ENCODE assay signal across 12 mouse cellular contexts in the genomic region with DNA sequence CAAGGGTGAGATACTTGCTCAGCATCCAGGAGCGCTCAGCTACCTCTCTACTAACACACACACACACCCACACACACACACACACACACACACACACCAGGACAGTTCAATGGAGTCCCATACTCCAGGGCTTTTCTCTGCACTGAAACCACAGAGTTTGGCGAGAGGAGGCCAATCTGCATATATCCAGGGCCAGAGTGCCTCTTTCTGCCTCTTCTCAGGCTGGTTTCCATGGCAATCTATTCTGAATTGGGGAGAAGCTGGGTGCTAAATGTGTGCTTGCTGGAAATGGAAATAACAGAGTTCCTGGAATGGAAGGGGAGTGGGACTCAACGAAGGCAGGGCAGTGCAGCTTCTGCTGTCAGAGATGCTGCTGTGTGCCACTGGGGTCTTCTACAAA. TPM values are rescaled to one million over a fixed set of nuclear protein-coding genes. Genes with fewer than 3 reads are reported as not detected.
DNase-seq lines count a peak whose midpoint lies in the region; ATAC-seq and TF ChIP-seq lines count a peak whose summit lies in the region.
"Had no signal": no experiment of that assay in that cellular context is flagged by ENCODE, and none has a peak within 500 bp of the region (broad histone marks: within the 10 kb centered on the region; RNA-seq: fewer than 3 reads in every experiment).

No protein-coding gene starts in this region.

- peaks cover 10% of the 10 kb centered on the region for H3K4me1 ChIP-seq in cortical plate, adult 2 months (ENCODE audit: control insufficient read depth, insufficient read depth, low read length)
- H3K4me1 ChIP-seq in liver, embryonic 12.5 days = peaks cover 6% of the 10 kb centered on the region

- H3K9me3 ChIP-seq in liver, embryonic 12.5 days (replicated peaks) = no peaks in the 10 kb centered on the region
- H3K9me3 ChIP-seq: heart, embryonic 12.5 days; intestine, embryonic 15.5 days had no signal

- ATAC-seq in liver, embryonic 12.5 days = no peak
- ATAC-seq: intestine, embryonic 15.5 days had no signal

- peak overlapping the region; percentile 66 for H3K27ac ChIP-seq in cortical plate, adult 2 months (ENCODE audit: insufficient read depth, low read length)
- H3K27ac ChIP-seq in liver, embryonic 12.5 days = no peak overlapping the region
- H3K27ac ChIP-seq: intestine, embryonic 15.5 days; stomach, postnatal 0 days had no signal

- 53% methylated on average over 3 of the region's 3 CpGs for WGBS in liver, embryonic 12.5 days (ENCODE audit: insufficient replicate concordance)

- no peak overlapping the region for H3K4me3 ChIP-seq in cortical plate, adult 2 months (ENCODE audit: insufficient read depth, low read length)
- no peak overlapping the region for H3K4me3 ChIP-seq in myocyte
- H3K4me3 ChIP-seq in liver, embryonic 12.5 days = no peak overlapping the region
- H3K4me3 ChIP-seq: heart, embryonic 12.5 days; intestine, embryonic 15.5 days had no signal

- H3ac ChIP-seq in myocyte (ENCODE audit: control insufficient read depth, insufficient read length) = no peak overlapping the region

- no peak for TF ChIP-seq POLR2A in brain, embryonic 14.5 days (IDR thresholded peaks at IDR 0.05; ENCODE audit: borderline replicate concordance, extremely low read depth, insufficient read depth, insufficient read length, poor library complexity, severe bottlenecking)
- peak; percentile 78; the same call in 1 of the 2 replicates for TF ChIP-seq POLR2A in cortical plate, adult 2 months (IDR thresholded peaks at IDR 0.05; ENCODE audit: extremely low read depth, insufficient read depth, low read length)
- TF ChIP-seq POLR2A in myocyte (IDR thresholded peaks at IDR 0.05; ENCODE audit: insufficient read length, low read depth) = no peak

- peak; percentile 84 for DNase-seq in brain, embryonic 14.5 days (ENCODE audit: low read depth)
- DNase-seq in layer of hippocampus, adult 8-10 months (ENCODE audit: low spot score in 2 of 2) = peak; percentile 46 to 54
- DNase-seq in thymus, postnatal 14 days = no peak
- no peak for DNase-seq in gastrocnemius, postnatal 10 days
- DNase-seq: embryo, embryonic 11 days; lung, adult 18-20 months had no signal

- no peak for TF ChIP-seq CTCF in brain, embryonic 14.5 days (IDR thresholded peaks at IDR 0.05; ENCODE audit: borderline replicate concordance, extremely low read depth, insufficient read depth, insufficient read length)
- no peak for TF ChIP-seq CTCF in cortical plate, adult 2 months (IDR thresholded peaks at IDR 0.05; ENCODE audit: extremely low read depth, insufficient read depth, low read length)

- peak overlapping the region; percentile 27 for H3K4me2 ChIP-seq in myocyte (ENCODE audit: low read depth)
- no peak overlapping the region for H3K4me2 ChIP-seq in liver, embryonic 12.5 days
- H3K4me2 ChIP-seq: heart, embryonic 12.5 days; intestine, embryonic 15.5 days had no signal

- no peak overlapping the region for H3K9ac ChIP-seq in liver, embryonic 12.5 days
- H3K9ac ChIP-seq: heart, embryonic 12.5 days; intestine, embryonic 15.5 days had no signal

- H3K36me3 ChIP-seq in myocyte (ENCODE audit: control insufficient read depth, insufficient read depth) = no peaks in the 10 kb centered on the region
- H3K36me3 ChIP-seq in liver, embryonic 12.5 days = no peaks in the 10 kb centered on the region
- H3K36me3 ChIP-seq: heart, embryonic 12.5 days; intestine, embryonic 15.5 days had no signal

- no peaks in the 10 kb centered on the region for H3K27me3 ChIP-seq in myocyte (ENCODE audit: control insufficient read depth, insufficient read depth, insufficient read length)
- H3K27me3 ChIP-seq in liver, embryonic 12.5 days (replicated peaks) = peaks cover 68% of the 10 kb centered on the region

- no peaks in the 10 kb centered on the region for H3K79me2 ChIP-seq in myocyte (ENCODE audit: control insufficient read depth, insufficient read depth)

TF ChIP-seq in myocyte, 11 proteins besides CTCF, POLR2A, EP300 and RAD21:
- TF ChIP-seq TCF3 (IDR thresholded peaks at IDR 0.05; ENCODE audit: insufficient read length, low read depth) = no peak
TF ChIP-seq in myocyte: peak in this region for 0.

RNA-seq across cellular contexts. Expression of gene Cacna1s, which starts 3.2 kb away (rescaled TPM):
- 0.40 and 0.74 TPM in 2 replicates for polyA plus RNA-seq in brain, embryonic 14.5 days (2012; rRNA removed)
- polyA plus RNA-seq in cortical plate, adult 2 months (2012; rRNA removed) = 0.89 and 0.98 TPM in 2 replicates
- total RNA-seq in layer of hippocampus, adult 8-10 months (2022) = 1 to 10 TPM in 2 of 4 experiments, under 1 TPM in 2; 0.37 to 1.9 (median 0.79) TPM
- 177 TPM for polyA plus RNA-seq in myocyte (2012; fragmentation: generic; extraction: Trizol)
- 0.08 and 0.20 TPM in 2 replicates for polyA plus RNA-seq in liver, embryonic 12.5 days (2016; fragmentation: Nextera tagmentation; extraction: Ambion mirVana)
- 100 to 1,000 TPM; 558 to 576 TPM for total RNA-seq in gastrocnemius, postnatal 10 days (2021)
- polyA plus RNA-seq: stomach, postnatal 0 days had no signal

RNA-seq across cellular contexts. Expression of gene Ascl5, which starts 5.2 kb away (rescaled TPM):
- 0.15 and 0.30 TPM in 2 replicates for polyA plus RNA-seq in brain, embryonic 14.5 days (2012; rRNA removed)
- polyA plus RNA-seq in cortical plate, adult 2 months (2012; rRNA removed) = 2.0 TPM in 2 replicates
- total RNA-seq in layer of hippocampus, adult 8-10 months (2022) = not detected
- 0.36 TPM for polyA plus RNA-seq in myocyte (2012; fragmentation: generic; extraction: Trizol)
- polyA plus RNA-seq in liver, embryonic 12.5 days (2016; fragmentation: Nextera tagmentation; extraction: Ambion mirVana) = not detected in 2 replicates
- not detected for total RNA-seq in gastrocnemius, postnatal 10 days (2021)
- polyA plus RNA-seq: heart, embryonic 12.5 days; intestine, embryonic 15.5 days had no signal

RNA-seq across cellular contexts. Expression of gene Tmem9, which starts 47.8 kb away (rescaled TPM):
- polyA plus RNA-seq in brain, embryonic 14.5 days (2012; rRNA removed) = 132 and 152 TPM in 2 replicates
- polyA plus RNA-seq in cortical plate, adult 2 months (2012; rRNA removed) = 101 TPM in 2 replicates
- total RNA-seq in layer of hippocampus, adult 8-10 months (2022) = 10 to 100 TPM; 71.4 to 79.2 (median 73.5) TPM
- polyA plus RNA-seq in myocyte (2012; fragmentation: generic; extraction: Trizol) = 127 TPM
- 95.0 and 103 TPM in 2 replicates for polyA plus RNA-seq in liver, embryonic 12.5 days (2016; fragmentation: Nextera tagmentation; extraction: Ambion mirVana)
- 10 to 100 TPM; 27.2 to 29.0 TPM for total RNA-seq in gastrocnemius, postnatal 10 days (2021)

RNA-seq across cellular contexts. Expression of gene Igfn1, which starts 49.6 kb away (rescaled TPM):
- 0.04 and 0.11 TPM in 2 replicates for polyA plus RNA-seq in brain, embryonic 14.5 days (2012; rRNA removed)
- polyA plus RNA-seq in cortical plate, adult 2 months (2012; rRNA removed) = 28.8 and 34.2 TPM in 2 replicates
- total RNA-seq in layer of hippocampus, adult 8-10 months (2022) = under 1 TPM; 0.35 to 0.61 (median 0.38) TPM
- polyA plus RNA-seq in myocyte (2012; fragmentation: generic; extraction: Trizol) = 7.1 TPM
- polyA plus RNA-seq in liver, embryonic 12.5 days (2016; fragmentation: Nextera tagmentation; extraction: Ambion mirVana) = not detected in 2 replicates
- 10 to 100 TPM; 18.2 to 31.6 TPM for total RNA-seq in gastrocnemius, postnatal 10 days (2021)
- polyA plus RNA-seq: intestine, embryonic 15.5 days had no signal

Comparison
In these comparisons a context has a peak if more than half of its experiments do, and no peak if none do; other contexts are left out.
1. DNase-seq: peak in brain, embryonic 14.5 days (single experiment) and layer of hippocampus, adult 8-10 months (2 of 2); none in thymus, postnatal 14 days (single experiment) and gastrocnemius, postnatal 10 days (single experiment).
2. RNA of gene Cacna1s, which starts 3.2 kb away (polyA plus RNA-seq): 177 TPM in myocyte (single experiment); 0.89 to 0.98 TPM in cortical plate, adult 2 months, 0.40 to 0.74 TPM in brain, embryonic 14.5 days and 0.08 to 0.20 TPM in liver, embryonic 12.5 days; every median in the first group is over 10 times any median in the second.